Mouse (Mus musculus): Measurements from ENCODE around the gene Ncapd2. TPM values are rescaled to one million over a fixed set of nuclear protein-coding genes. Genes with fewer than 3 reads are reported as not detected.

The Ncapd2 gene
- polyA plus RNA-seq, 1 experiment from 2014 or later: 5.9 TPM

DNA sequence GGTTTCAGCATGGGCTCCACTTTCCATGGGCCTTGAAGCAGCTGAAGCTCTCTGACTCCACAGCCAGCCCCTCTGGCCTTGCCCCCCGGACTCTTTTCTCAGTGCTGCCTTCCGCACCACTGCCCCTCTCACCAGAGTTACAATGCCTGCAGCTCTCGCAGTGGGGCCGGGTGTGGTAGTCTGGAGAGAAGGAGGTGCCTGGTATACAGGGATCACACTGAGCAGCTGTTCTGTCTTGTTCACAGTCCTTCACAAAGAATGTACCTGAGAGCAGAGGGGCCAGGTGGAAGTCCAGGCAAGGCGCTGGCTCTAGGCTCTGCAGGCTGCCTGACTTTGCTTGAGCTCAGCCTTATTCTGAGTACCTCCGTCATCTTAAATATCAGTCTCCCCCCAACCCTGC is 44.8 kb upstream of the Ncapd2 start:
- no peaks in the 10 kb centered on the region for H3K27me3 ChIP-seq (replicated peaks; ENCODE audit: insufficient read depth, low read length)
- peaks cover 10% of the 10 kb centered on the region; the same call in 1 of the 2 replicates for H3K4me1 ChIP-seq (ENCODE audit: insufficient read depth, low read depth, low read length)
- DNase-seq (ENCODE audit: low spot score): no peak
- 70% methylated on average over 6 of the region's 6 CpGs for WGBS
- TF ChIP-seq EP300 (IDR thresholded peaks at IDR 0.05): no peak
- TF ChIP-seq CTCF (IDR thresholded peaks at IDR 0.05): no peak
- H3K9me3 ChIP-seq (ENCODE audit: low read length): no peaks in the 10 kb centered on the region
- no peak overlapping the region for H3K4me2 ChIP-seq (replicated peaks; ENCODE audit: low read depth, low read length)
- H3K9ac ChIP-seq (replicated peaks; ENCODE audit: low read depth): no peak overlapping the region
- no peak overlapping the region for H3K4me3 ChIP-seq (ENCODE audit: low read depth, low read length)
- ATAC-seq: no peak
- H3K36me3 ChIP-seq (ENCODE audit: insufficient read depth, low read length): no peaks in the 10 kb centered on the region
- no peak overlapping the region for H3K27ac ChIP-seq (ENCODE audit: low read length)

DNA sequence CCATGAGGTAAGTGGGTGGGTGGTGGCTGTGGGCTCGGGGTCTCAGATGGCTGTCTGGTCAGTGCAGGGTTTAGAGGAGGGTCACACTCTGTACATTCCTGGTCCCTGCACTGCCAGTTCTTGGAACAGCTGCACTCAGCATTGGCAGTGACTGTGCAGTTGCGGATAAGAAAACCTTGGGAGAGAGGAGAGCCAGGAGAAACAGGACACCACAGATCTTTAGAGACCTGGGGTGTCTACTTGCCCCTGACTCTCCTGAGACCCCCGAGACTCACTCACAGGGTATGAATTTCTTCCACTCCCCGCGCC is 43.0 kb upstream of the Ncapd2 start:
- Histone ChIP-seq H3K9me3 (ENCODE audit: low read length) (no peaks in the 10 kb centered on the region), H3K4me2 (replicated peaks; ENCODE audit: low read depth, low read length) (0 out of 2 replicates have a peak overlapping the region, but pooled peaks have one; percentile 11), H3K4me3 (ENCODE audit: low read depth, low read length) (no peak overlapping the region), H3K4me1 (ENCODE audit: insufficient read depth, low read depth, low read length) (peaks cover 10% of the 10 kb centered on the region; the same call in 1 of the 2 replicates), H3K27ac (ENCODE audit: low read length) (peak overlapping the region; percentile 69; the same call in 1 of the 2 replicates), H3K27me3 (replicated peaks; ENCODE audit: insufficient read depth, low read length) (no peaks in the 10 kb centered on the region), H3K36me3 (ENCODE audit: insufficient read depth, low read length) (no peaks in the 10 kb centered on the region), H3K9ac (replicated peaks; ENCODE audit: low read depth) (no peak overlapping the region)
- TF ChIP-seq CTCF (IDR thresholded peaks at IDR 0.05) (no peak), EP300 (IDR thresholded peaks at IDR 0.05) (0 out of 2 replicates have a peak, but pooled peaks have one; percentile 17)
- 38% methylated on average over 5 of the region's 5 CpGs for WGBS
- DNase-seq (ENCODE audit: low spot score): no peak
- ATAC-seq: no peak

DNA sequence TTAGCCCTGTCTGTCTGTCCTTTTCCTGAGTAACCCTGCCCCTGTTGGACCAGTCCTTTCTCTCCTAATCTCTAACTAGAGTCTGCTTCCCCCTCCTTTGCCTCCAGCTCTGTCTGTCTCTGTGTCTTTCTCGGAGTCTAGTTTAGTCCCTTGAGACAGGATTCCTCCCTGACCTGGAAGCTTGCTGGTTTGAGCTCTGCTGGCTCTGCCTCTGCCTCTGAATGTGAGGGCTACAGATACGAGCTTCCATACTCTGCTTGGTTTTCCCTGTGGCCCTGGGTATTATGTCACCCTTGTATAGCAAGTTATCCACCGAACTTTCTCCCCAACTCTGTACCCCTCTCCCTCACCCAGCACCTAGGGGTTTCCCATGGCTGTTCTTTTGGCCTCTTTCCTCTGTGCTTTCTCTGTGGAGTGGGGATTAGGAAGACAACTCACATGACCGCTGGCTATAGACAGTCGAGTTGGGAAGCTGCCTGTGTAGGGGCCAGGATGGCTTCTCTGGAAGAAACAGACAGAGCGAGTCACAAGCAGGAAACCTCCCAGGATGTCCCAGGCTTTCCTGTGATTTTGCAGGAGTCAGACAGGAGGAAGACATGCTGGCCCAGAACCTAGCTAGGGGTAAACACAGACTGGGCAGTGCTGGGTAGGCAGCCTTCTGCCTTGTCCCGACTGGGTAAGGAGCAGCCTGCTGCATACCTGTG is 42.5 kb upstream of the Ncapd2 start:
- 40% methylated on average over 7 of the region's 7 CpGs for WGBS
- H3K27ac ChIP-seq (ENCODE audit: low read length): peak overlapping the region; percentile 69; the same call in 1 of the 2 replicates

GRCm38 (mm10) chr6:125232516-125232915 is 41.0 kb upstream of the Ncapd2 start:
- no peak overlapping the region; the same call in 1 of the 2 replicates for H3K9ac ChIP-seq (replicated peaks; ENCODE audit: low read depth)
- H3K36me3 ChIP-seq (ENCODE audit: insufficient read depth, low read length): no peaks in the 10 kb centered on the region
- WGBS: 58% methylated on average over 6 of the region's 6 CpGs
- ATAC-seq (no peak), DNase-seq (ENCODE audit: low spot score) (no peak)
- peaks cover 10% of the 10 kb centered on the region; the same call in 1 of the 2 replicates for H3K4me1 ChIP-seq (ENCODE audit: insufficient read depth, low read depth, low read length)
- peak overlapping the region; percentile 96; the same call in 1 of the 2 replicates for H3K27ac ChIP-seq (ENCODE audit: low read length)
- TF ChIP-seq EP300 (IDR thresholded peaks at IDR 0.05) (no peak), CTCF (IDR thresholded peaks at IDR 0.05) (no peak)
- H3K27me3 ChIP-seq (replicated peaks; ENCODE audit: insufficient read depth, low read length): no peaks in the 10 kb centered on the region
- no peak overlapping the region for H3K4me2 ChIP-seq (replicated peaks; ENCODE audit: low read depth, low read length)
- no peaks in the 10 kb centered on the region for H3K9me3 ChIP-seq (ENCODE audit: low read length)
- H3K4me3 ChIP-seq (ENCODE audit: low read depth, low read length): no peak overlapping the region

More for the DNA sequence above, 42.5 kb upstream of the Ncapd2 start:
- peak; percentile 45 for DNase-seq (ENCODE audit: low spot score)
- Histone ChIP-seq H3K4me1 (ENCODE audit: insufficient read depth, low read depth, low read length) (peaks cover 10% of the 10 kb centered on the region; the same call in 1 of the 2 replicates), H3K4me2 (replicated peaks; ENCODE audit: low read depth, low read length) (0 out of 2 replicates have a peak overlapping the region, but pooled peaks have one; percentile 11), H3K9ac (replicated peaks; ENCODE audit: low read depth) (no peak overlapping the region), H3K4me3 (ENCODE audit: low read depth, low read length) (no peak overlapping the region), H3K27me3 (replicated peaks; ENCODE audit: insufficient read depth, low read length) (no peaks in the 10 kb centered on the region), H3K9me3 (ENCODE audit: low read length) (no peaks in the 10 kb centered on the region), H3K36me3 (ENCODE audit: insufficient read depth, low read length) (no peaks in the 10 kb centered on the region)
- peak; percentile 46 for ATAC-seq
- no peak for TF ChIP-seq CTCF (IDR thresholded peaks at IDR 0.05)
- no peak for TF ChIP-seq EP300 (IDR thresholded peaks at IDR 0.05)

DNA sequence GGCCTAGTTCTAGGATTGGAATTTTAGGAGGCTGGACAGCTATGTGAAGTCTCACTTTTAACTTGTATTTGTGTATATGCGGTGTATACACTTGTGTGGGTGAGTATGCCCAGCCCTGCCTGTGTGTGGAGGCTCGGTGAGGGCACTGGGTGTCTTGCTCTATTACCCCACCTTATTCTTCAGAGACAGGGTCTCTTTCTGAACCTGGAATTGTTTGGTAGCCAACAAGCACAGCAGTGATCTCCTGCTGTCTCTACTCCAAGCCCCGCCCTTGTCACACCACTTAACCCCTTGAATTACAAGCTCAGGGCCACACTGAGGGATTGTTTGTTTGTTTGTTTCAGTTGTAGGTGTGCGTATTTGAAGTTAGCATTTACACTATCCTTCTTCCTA is 40.5 kb upstream of the Ncapd2 start:
- ATAC-seq (peak; percentile 35; the same call in 1 of the 2 replicates), DNase-seq (ENCODE audit: low spot score) (peak; percentile 26)
- Histone ChIP-seq H3K9me3 (ENCODE audit: low read length) (no peaks in the 10 kb centered on the region), H3K4me2 (replicated peaks; ENCODE audit: low read depth, low read length) (peak overlapping the region; percentile 93), H3K4me1 (ENCODE audit: insufficient read depth, low read depth, low read length) (peaks cover 10% of the 10 kb centered on the region; the same call in 1 of the 2 replicates), H3K27ac (ENCODE audit: low read length) (peak overlapping the region; percentile 96), H3K9ac (replicated peaks; ENCODE audit: low read depth) (peak overlapping the region; percentile 88), H3K27me3 (replicated peaks; ENCODE audit: insufficient read depth, low read length) (no peaks in the 10 kb centered on the region), H3K4me3 (ENCODE audit: low read depth, low read length) (peak overlapping the region; percentile 79), H3K36me3 (ENCODE audit: insufficient read depth, low read length) (no peaks in the 10 kb centered on the region)
- WGBS: 31% methylated on average over 4 of the region's 4 CpGs
- TF ChIP-seq EP300 (IDR thresholded peaks at IDR 0.05) (no peak), CTCF (IDR thresholded peaks at IDR 0.05) (no peak)

- TF ChIP-seq EP300 (IDR thresholded peaks at IDR 0.05) (no peak), CTCF (IDR thresholded peaks at IDR 0.05) (no peak)
- DNase-seq (ENCODE audit: low spot score): peak; percentile 84
Measured at GRCm38 (mm10) chr6:125231117-125232044, 39.9 kb upstream of the Ncapd2 start, which contains the start of gene Tapbpl. TSS of gene Tapbpl (minus strand) at chr6:125231860.

More at GRCm38 (mm10) chr6:125231117-125232044, 39.9 kb upstream of the Ncapd2 start, which contains the start of gene Tapbpl:
- Histone ChIP-seq H3K27ac (ENCODE audit: low read length) (peak within 1 kb of the TSS; percentile 96), H3K9ac (replicated peaks; ENCODE audit: low read depth) (peak within 1 kb of the TSS; percentile 88), H3K27me3 (replicated peaks; ENCODE audit: insufficient read depth, low read length) (no peaks in the 10 kb centered on the region), H3K4me2 (replicated peaks; ENCODE audit: low read depth, low read length) (peak within 1 kb of the TSS; percentile 93), H3K9me3 (ENCODE audit: low read length) (no peaks in the 10 kb centered on the region), H3K4me1 (ENCODE audit: insufficient read depth, low read depth, low read length) (peaks cover 10% of the 10 kb centered on the region; the same call in 1 of the 2 replicates), H3K4me3 (ENCODE audit: low read depth, low read length) (peak within 1 kb of the TSS; percentile 79), H3K36me3 (ENCODE audit: insufficient read depth, low read length) (no peaks in the 10 kb centered on the region)
- 2% methylated on average over 16 of the region's 16 CpGs for WGBS
- ATAC-seq: peak; percentile 77
